Mouse (Mus musculus) G1E (cell line): ENCODE results near the gene Slc16a14.

Experiments
- CTCF ChIP-seq: IDR thresholded peaks from 2 replicates; pipeline ENCODE4 v1.5.1; 2012; ENCODE audit warnings: low read depth, low read length, inconsistent platforms, mixed read lengths
- GATA1 ChIP-seq: IDR thresholded peaks from 2 replicates; pipeline ENCODE4 v1.6.1; 2012; ENCODE audit warnings: borderline replicate concordance, low read length, inconsistent platforms, mixed read lengths
- POLR2AphosphoS5 ChIP-seq: IDR thresholded peaks from 2 replicates; pipeline ENCODE4 v1.6.1; 2012; ENCODE audit warnings: low read depth, low read length, inconsistent platforms; ENCODE audit not compliant: insufficient replicate concordance

DNA sequence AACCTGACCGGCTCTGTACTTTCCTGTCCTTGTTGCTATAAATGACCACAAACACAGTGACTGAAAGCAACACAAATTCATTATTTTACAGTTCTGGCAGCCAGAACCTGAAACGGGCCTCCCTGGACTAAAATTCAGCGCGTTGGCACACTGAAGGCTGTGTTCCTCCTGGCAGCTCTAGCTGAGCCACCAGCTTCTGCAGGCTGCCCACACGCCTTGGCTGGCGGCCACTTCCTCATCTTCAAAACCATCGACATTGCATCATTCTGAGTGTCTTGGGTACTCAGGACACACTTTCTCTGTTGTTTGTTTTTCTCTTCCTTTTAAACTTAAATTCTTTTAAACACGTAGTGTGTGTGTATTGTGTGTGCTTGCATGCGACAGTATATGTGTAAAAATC is 734 bp upstream of the Slc16a14 start:
- no peak for TF ChIP-seq GATA1
- no peak for TF ChIP-seq CTCF
- TF ChIP-seq POLR2AphosphoS5 = no peak
